Mouse (Mus musculus) frontal cortex, postnatal 10 days (tissue): ENCODE results near the gene Tmx2.
"Not testable (repeated sequence)": the region's sequence is repeated elsewhere in the genome, so short reads cannot be mapped to it uniquely, and the experiment has no call there.

ENCODE experiments used
- DNase-seq, 2 experiments: peaks; one replicate each; pipeline ENCODE4 v3.0.0; 2022; ENCODE audit warnings: low spot score in 2 of 2, mixed read lengths in 1 of 2

The Tmx2 gene

GRCm38 (mm10) chr2:84679016-84679415, at the start of gene Tmx2:
Gene Tmx2 (minus strand): TSS chr2:84679140.
- DNase-seq, result no peak

GRCm38 (mm10) chr2:84728191-84728590, 49.3 kb upstream of the Tmx2 start:
- DNase-seq, result not testable (repeated sequence)

- peak; percentile 92 to 94 for DNase-seq
Measured at GRCm38 (mm10) chr2:84727172-84727858, 48.4 kb upstream of the Tmx2 start, which contains the start of gene Clp1. Gene Clp1 (minus strand): TSS chr2:84727350.

GRCm38 (mm10) chr2:84726716-84727115, 47.8 kb upstream of the Tmx2 start:
- DNase-seq, result no peak

- no peak for DNase-seq
Measured at GRCm38 (mm10) chr2:84725770-84726169, 46.8 kb upstream of the Tmx2 start.

GRCm38 (mm10) chr2:84723856-84724255, 44.9 kb upstream of the Tmx2 start:
- DNase-seq, result no peak

- no peak for DNase-seq
Measured at GRCm38 (mm10) chr2:84721182-84721581, 42.2 kb upstream of the Tmx2 start.

GRCm38 (mm10) chr2:84720718-84721117, 41.8 kb upstream of the Tmx2 start:
- DNase-seq, result no peak

- no peak for DNase-seq
Measured at GRCm38 (mm10) chr2:84717357-84717756, 38.4 kb upstream of the Tmx2 start.

GRCm38 (mm10) chr2:84716423-84717355, 37.7 kb upstream of the Tmx2 start:
- DNase-seq, result no peak

- DNase-seq, result peak in 1 of 2 experiments; percentile 91
Measured at GRCm38 (mm10) chr2:84715562-84716361, 36.8 kb upstream of the Tmx2 start.

GRCm38 (mm10) chr2:84714811-84715561, 36.0 kb upstream of the Tmx2 start, which contains the start of gene Zdhhc5:
Gene Zdhhc5 (minus strand): TSS chr2:84715180.
- DNase-seq, result peak; percentile 98 to 99

GRCm38 (mm10) chr2:84714422-84714810, 35.5 kb upstream of the Tmx2 start:
- no peak for DNase-seq

GRCm38 (mm10) chr2:84711898-84712297, 33.0 kb upstream of the Tmx2 start:
- no peak for DNase-seq

- no peak for DNase-seq
Measured at GRCm38 (mm10) chr2:84707523-84707922, 28.6 kb upstream of the Tmx2 start.

- DNase-seq, result no peak
Measured at GRCm38 (mm10) chr2:84705295-84705694, 26.4 kb upstream of the Tmx2 start.

- no peak for DNase-seq
Measured at GRCm38 (mm10) chr2:84704329-84704728, 25.4 kb upstream of the Tmx2 start.

GRCm38 (mm10) chr2:84703497-84703896, 24.6 kb upstream of the Tmx2 start:
- DNase-seq, result no peak

GRCm38 (mm10) chr2:84695007-84695695, 16.2 kb upstream of the Tmx2 start:
- DNase-seq, result no peak

- no peak for DNase-seq
Measured at GRCm38 (mm10) chr2:84690050-84690449, 11.1 kb upstream of the Tmx2 start.
